Mouse (Mus musculus) liver, embryonic 14.5 days (tissue): ENCODE results near the gene Glt28d2. TPM values are rescaled to one million over a fixed set of nuclear protein-coding genes. Genes with fewer than 3 reads are reported as not detected.

ENCODE experiments used
- ATAC-seq: fragments of 200-750 bp; cut with Nextera tagmentation; 2 replicates; pipeline ENCODE4 v1.8.0; 2017; ENCODE audit warnings: moderate number of reproducible peaks, mild to moderate bottlenecking, moderate library complexity; ENCODE audit not compliant: insufficient read depth
- DNase-seq, 3 experiments: peaks; one replicate each; pipeline ENCODE4 v3.0.0-alpha.2; 2012 to 2013; ENCODE audit warnings: low read depth in 3 of 3, low spot score in 3 of 3
- H3K27ac ChIP-seq: fragments of 300-500 bp; sonication (generic); 2 replicates; pipeline ENCODE4 v1.5.1; 2014; ENCODE audit warnings: moderate library complexity, mild to moderate bottlenecking, control low read depth, inconsistent platforms
- H3K27me3 ChIP-seq: fragments of 300-500 bp; sonication (generic); 2 replicates; pipeline ENCODE4 v1.6.1; 2014; ENCODE audit warnings: mild to moderate bottlenecking, low read length, moderate library complexity; ENCODE audit not compliant: control insufficient read depth, insufficient read depth
- H3K36me3 ChIP-seq: fragments of 300-500 bp; sonication (generic); replicated peaks from 2 replicates; pipeline ENCODE4 v1.6.1; 2014; ENCODE audit warnings: low read depth; ENCODE audit not compliant: control insufficient read depth, insufficient read depth
- H3K4me1 ChIP-seq, 2 experiments: fragments of 200-500 bp in 1 of 2; fragments of 300-500 bp in 1 of 2; sonication (generic) in 1 of 2; replicated peaks; 2 replicates each; pipeline ENCODE4 v1.6.1; 2012 to 2014; ENCODE audit warnings: antibody characterized with exemption in 1 of 2, inconsistent platforms in 1 of 2, low read length in 1 of 2; ENCODE audit not compliant: control insufficient read depth in 2 of 2, insufficient read depth in 2 of 2
- H3K4me2 ChIP-seq: fragments of 300-500 bp; sonication (generic); 2 replicates; pipeline ENCODE4 v1.6.1; 2014; ENCODE audit warnings: low read depth, mild to moderate bottlenecking, control low read depth, moderate library complexity
- H3K4me3 ChIP-seq, 2 experiments: fragments of 200-500 bp in 1 of 2; fragments of 300-500 bp in 1 of 2; sonication (generic) in 1 of 2; 2 replicates each; pipeline ENCODE4 v1.5.1; 2012 to 2014; ENCODE audit warnings: low read depth in 2 of 2, low read length in 2 of 2, mild to moderate bottlenecking in 2 of 2, control low read depth in 1 of 2, inconsistent platforms in 1 of 2, moderate library complexity in 1 of 2; ENCODE audit not compliant: insufficient read depth in 1 of 2
- H3K9ac ChIP-seq: fragments of 300-500 bp; sonication (generic); replicated peaks from 2 replicates; pipeline ENCODE4 v1.6.1; 2014; ENCODE audit warnings: mild to moderate bottlenecking, control low read depth, moderate library complexity
- H3K9me3 ChIP-seq: fragments of 300-500 bp; sonication (generic); 2 replicates; pipeline ENCODE4 v1.6.1; 2016; ENCODE audit warnings: low read length, mixed read lengths; ENCODE audit not compliant: control insufficient read depth
- CTCF ChIP-seq: IDR thresholded peaks from 2 replicates; pipeline ENCODE4 v1.5.1; 2016; ENCODE audit warnings: antibody characterized with exemption, low read depth, control low read depth
- EP300 ChIP-seq: IDR thresholded peaks from 2 replicates; pipeline ENCODE4 v1.6.1; 2016; ENCODE audit warnings: antibody characterized with exemption, low read depth
- WGBS: fragments of 180-500 bp; shearing (Covaris S2); extraction: QIAGEN DNeasy Blood & Tissue Kit; methylation state at CpG from one replicate; pipeline ENCODE4 v1.1.7; 2014; ENCODE audit not compliant: insufficient replicate concordance; 5-methylcytosine and 5-hydroxymethylcytosine counted together
- polyA plus RNA-seq, 2 experiments: library from polyadenylated mRNA; depleted of rRNA in 1 of 2; stranded (reverse) in 1 of 2; unstranded in 1 of 2; fragments of >200 nt; fragmentation: Nextera tagmentation in 1 of 2; extraction: Ambion mirVana in 1 of 2; gene quantifications; 2 replicates each; pipeline versions ENCODE4 v1.2.1 to v1.2.3; 2012 to 2014

Glt28d2 gene
- polyA plus RNA-seq, 2 experiments: 0.03 to 0.10 TPM

GRCm38 (mm10) chr3:85842177-85842880 lies 45.0 kb downstream of the Glt28d2 start:
- Histone ChIP-seq H3K9ac (no peak overlapping the region), H3K4me3 (no peak overlapping the region), H3K27me3 (no peaks in the 10 kb centered on the region), H3K4me1 (peaks cover 0 to 4% of the 10 kb centered on the region in 2 experiments; a peak in 1 of 4 replicates), H3K27ac (no peak overlapping the region), H3K36me3 (no peaks in the 10 kb centered on the region), H3K4me2 (no peak overlapping the region), H3K9me3 (no peaks in the 10 kb centered on the region)
- no peak for DNase-seq
- no peak for TF ChIP-seq EP300
- TF ChIP-seq CTCF: no peak
- ATAC-seq: no peak
- 28% methylated on average over 9 of the region's 9 CpGs for WGBS

DNA sequence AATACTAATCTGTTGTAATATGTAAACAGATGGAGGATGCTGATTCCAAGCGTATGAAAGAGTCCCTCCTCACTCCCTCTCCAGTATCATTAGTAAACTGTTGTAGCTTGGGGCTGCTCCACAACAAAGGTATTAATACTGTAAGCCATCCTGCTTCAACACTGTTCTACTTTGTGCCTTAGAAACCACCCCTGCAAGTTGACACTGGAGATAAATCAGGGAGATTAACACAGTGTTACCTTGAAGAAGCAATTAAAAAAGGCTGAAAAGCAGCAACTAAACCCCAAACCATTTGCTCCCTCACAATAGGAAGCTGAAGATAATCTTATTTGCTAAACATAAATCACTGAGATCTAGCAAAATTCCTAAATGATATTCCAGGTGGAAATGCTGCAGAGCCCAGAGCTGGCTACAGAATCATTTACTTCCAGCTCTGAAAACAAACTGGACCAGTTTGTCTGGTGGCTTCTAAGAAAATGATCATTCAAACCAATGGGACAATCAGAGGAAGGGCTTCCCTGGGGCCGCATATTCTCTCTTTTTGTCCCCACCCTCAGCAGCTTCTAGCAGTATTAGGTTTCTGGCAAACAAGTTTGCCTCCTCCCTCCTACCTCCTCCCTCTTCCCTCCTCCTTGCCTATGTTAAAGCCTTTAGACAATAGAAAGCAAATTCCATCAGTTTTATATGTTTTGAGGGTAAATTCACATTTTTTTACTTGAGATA lies 45.7 kb downstream of the Glt28d2 start:
- WGBS: 36% methylated on average over 2 of the region's 2 CpGs
- Histone ChIP-seq H3K27ac (no peak overlapping the region), H3K9ac (no peak overlapping the region), H3K9me3 (no peaks in the 10 kb centered on the region), H3K4me3 (no peak overlapping the region), H3K4me1 (peaks cover 0 to 4% of the 10 kb centered on the region in 2 experiments; a peak in 1 of 4 replicates), H3K27me3 (no peaks in the 10 kb centered on the region), H3K4me2 (no peak overlapping the region), H3K36me3 (no peaks in the 10 kb centered on the region)
- no peak for DNase-seq
- no peak for ATAC-seq
- TF ChIP-seq EP300 (no peak), CTCF (no peak)

DNA sequence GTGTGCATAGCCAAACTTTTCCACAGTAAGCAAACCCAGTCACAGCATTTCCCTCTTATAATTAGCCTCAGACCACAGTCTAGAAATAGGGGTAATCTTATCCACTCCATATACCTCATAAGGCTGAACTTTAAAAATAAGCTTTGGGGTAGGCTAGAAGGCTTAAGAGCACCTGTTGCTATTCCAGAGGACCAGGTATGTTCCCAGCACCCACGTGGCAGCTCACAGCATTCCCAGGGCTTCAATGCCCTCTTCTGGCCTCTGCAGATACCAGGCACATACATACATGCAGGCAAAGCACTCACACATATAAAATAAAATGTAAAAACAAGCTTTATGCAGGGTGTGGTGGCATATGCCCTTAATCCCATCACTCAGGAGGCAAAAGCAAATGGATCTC lies 53.7 kb downstream of the Glt28d2 start:
- Histone ChIP-seq H3K4me2 (no peak overlapping the region), H3K9me3 (no peaks in the 10 kb centered on the region), H3K36me3 (no peaks in the 10 kb centered on the region), H3K27me3 (no peaks in the 10 kb centered on the region), H3K9ac (no peak overlapping the region), H3K4me1 (peaks cover 0 to 4% of the 10 kb centered on the region in 2 experiments; a peak in 1 of 4 replicates), H3K27ac (no peak overlapping the region), H3K4me3 (no peak overlapping the region)
- DNase-seq (no peak), ATAC-seq (no peak)
- 44% methylated on average over 1 of the region's 1 CpGs for WGBS
- TF ChIP-seq EP300: no peak
- no peak for TF ChIP-seq CTCF

- Histone ChIP-seq H3K9me3 (no peaks in the 10 kb centered on the region), H3K27ac (no peak overlapping the region), H3K36me3 (no peaks in the 10 kb centered on the region), H3K4me3 (no peak overlapping the region), H3K4me2 (no peak overlapping the region), H3K9ac (no peak overlapping the region), H3K4me1 (no peaks in the 10 kb centered on the region), H3K27me3 (no peaks in the 10 kb centered on the region)
- TF ChIP-seq EP300: no peak
- TF ChIP-seq CTCF: no peak
- WGBS: 72% methylated on average over 10 of the region's 10 CpGs
- no peak for DNase-seq
- ATAC-seq: no peak
Measured at GRCm38 (mm10) chr3:85832490-85833155, 54.7 kb downstream of the Glt28d2 start.

DNA sequence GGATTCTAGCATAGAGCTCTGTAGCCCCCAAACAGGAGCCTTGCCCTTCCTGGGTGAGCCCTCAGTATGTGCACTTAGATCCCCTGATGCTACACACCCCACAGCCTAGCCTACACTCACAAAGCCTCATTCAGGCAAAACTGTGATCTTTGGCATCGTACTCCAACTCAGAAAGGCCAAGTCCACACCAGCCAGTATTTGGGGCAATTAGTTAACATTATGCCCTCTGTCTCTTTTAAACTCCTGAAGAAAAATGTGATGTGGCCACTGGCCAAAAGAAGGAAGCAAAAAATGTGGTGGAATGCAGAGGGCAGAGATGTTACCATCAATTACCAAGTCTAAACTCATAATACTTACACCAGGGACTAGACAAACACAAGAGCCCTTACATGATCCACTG lies 55.5 kb downstream of the Glt28d2 start:
- no peak overlapping the region for H3K27ac ChIP-seq
- DNase-seq (no peak), ATAC-seq (no peak)
- H3K4me3 ChIP-seq: no peak overlapping the region
- H3K9me3 ChIP-seq: no peaks in the 10 kb centered on the region
- TF ChIP-seq EP300 (no peak), CTCF (no peak)
- 53% methylated on average over 1 of the region's 1 CpGs for WGBS
- no peaks in the 10 kb centered on the region for H3K27me3 ChIP-seq
- no peaks in the 10 kb centered on the region for H3K36me3 ChIP-seq
- H3K4me1 ChIP-seq: no peaks in the 10 kb centered on the region
- no peak overlapping the region for H3K4me2 ChIP-seq
- no peak overlapping the region for H3K9ac ChIP-seq
